Mouse (Mus musculus) spleen, postnatal 36 days (tissue): Measurements from ENCODE around the gene Nsun5.
"Not testable (repeated sequence)": the region's sequence is repeated elsewhere in the genome, so short reads cannot be mapped to it uniquely, and the experiment has no call there.

ENCODE experiments used
- DNase-seq, 2 experiments: peaks; one replicate each; pipeline ENCODE4 v3.0.0; 2022; ENCODE audit warnings: low spot score in 2 of 2, mixed read lengths in 1 of 2

Nsun5 gene

DNA sequence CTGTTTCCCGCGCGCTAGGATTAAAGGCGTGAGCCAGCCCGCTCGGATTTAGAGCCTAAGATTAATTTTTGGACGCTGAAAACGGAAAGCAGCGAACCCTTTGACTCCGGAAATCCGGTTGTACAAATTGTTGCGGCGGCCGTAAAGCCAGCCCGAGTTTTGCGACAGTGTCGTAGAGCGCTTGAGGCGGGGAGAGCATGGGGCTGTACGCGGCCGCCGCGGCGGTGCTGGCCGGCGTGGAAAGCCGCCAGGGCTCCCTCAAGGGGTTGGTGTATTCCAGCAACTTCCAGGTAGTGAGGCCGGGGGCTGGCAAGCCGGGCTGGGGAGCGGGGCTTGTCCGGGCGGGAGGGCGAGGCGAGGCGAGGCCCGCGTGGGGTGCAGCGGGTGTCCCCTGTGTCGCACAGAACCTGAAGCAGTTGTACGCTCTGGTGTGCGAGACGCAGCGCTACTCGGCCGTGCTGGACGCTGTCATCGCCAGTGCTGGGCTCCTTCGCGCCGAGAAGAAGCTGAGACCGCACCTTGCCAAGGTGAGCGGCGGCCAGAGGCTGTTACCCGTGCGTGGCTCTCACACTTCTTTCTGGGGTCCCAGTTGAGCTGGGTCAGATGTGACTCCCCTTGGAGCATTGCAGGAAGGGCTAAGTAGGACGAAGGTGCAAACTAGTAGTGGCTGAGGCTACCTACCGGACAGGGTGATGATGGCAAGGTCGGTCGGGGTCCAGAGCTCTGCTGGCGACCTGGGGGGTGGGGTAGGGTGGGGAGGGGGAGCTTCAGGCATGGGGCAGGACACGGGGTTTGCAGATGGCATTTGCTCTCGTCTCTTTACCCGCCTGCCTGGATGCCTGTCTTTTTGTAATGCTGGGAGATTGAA, at the start of gene Nsun5:
Gene Nsun5, plus strand, starts transcription at position 167 of the 868 bp plus-strand sequence.
- DNase-seq, result peak; percentile 89 to 93

DNA sequence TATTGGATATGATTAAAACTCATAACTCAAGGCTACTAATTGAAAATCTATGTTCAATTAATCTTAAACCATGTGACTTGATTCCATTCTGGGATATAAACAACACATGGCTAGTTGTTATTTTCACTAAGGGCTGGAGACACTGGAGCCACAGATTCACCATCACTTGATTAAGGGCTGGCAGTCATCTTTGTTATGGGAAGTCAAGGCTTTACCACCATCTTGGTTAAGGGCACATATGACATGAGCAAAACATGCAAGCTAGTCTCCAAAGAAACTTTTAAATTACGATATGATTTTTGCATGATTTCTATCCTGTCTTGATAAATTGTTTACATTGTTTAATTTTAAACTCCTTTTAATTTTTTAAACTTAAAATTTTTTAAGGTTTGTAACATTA, 47.6 kb upstream of the Nsun5 start:
- no peak for DNase-seq

DNA sequence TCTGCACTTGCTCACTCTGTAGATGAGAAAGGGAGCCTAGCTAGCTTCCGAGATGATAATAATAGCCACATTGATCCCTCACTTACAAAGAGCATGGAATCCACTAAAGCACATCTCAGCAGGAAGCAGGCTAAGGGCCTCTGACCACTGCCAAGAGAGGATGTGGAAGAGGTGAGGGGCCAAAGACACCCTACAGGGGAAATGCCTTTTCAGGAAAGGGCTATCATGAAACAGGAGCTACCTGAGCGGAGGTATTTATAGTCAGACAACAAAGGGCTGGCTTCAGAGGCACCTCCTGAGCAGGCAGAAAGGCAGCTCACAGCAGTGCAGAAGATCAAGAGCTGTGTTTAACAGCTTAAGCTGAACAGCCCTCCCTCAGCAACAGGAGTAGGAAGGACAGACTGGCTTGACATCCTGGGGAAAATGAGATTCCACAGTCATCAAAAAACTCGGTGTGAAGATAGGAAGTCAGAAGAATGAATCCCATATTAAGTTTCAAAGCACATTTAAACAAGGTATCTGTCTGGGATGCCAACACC, 43.6 kb upstream of the Nsun5 start:
- no peak for DNase-seq

DNA sequence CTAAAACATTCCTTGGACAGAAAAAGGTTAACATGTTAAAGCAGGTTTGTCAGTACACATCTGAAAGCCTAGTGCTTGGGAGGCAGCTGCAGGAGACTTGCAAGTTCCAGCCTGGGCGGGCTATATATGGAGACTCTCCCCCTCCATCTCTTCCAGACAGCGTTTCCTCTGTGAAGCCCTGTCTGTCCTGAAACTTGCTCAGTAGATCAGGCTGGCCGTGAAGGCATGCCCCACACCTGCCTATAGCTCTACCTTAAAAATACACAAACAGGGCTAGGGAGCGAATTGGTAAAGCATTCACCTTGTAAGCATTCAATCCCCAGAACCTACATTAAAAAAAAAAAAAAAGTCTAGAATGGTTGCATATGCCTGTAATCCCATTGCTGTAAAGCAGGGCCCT, 40.3 kb upstream of the Nsun5 start:
- DNase-seq, result no peak

DNA sequence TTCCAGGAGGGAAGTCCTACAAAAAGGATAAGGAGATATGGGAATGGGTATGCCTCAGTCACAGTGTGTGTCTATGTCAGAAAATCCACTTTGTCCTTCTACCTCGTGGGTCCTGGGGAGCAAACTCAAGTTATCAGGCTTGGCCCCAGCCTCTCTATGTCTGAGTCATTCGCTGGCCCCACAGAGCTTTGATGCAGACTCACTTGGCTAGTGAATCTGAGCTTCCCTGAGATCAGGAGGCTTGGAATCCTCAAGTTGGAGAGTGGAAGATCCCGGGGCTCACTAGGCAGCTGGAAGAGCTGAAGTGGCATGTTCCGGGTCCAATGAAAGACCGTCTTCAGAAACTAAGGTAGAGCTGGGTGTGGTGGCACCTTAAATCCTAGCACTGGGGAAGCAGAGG, 39.6 kb upstream of the Nsun5 start:
- DNase-seq, result no peak

DNA sequence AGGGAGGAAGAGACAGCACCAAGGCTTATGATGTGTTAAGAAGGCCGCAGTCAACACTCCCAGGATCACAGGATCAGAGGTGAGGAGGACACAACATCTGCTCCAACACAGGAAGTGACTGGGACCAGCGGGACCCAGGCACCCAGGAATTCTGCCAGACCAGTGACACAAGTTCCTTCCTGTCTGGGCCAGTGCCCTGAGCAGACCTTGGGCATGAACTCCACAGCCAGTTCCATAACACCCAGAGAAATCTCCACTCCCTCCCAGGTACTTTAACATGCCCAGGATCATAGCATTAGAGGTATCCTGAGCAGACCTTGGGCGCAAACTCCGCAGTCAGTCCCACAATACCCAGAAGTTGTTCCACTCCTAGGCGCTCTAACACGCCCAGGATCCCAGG, 38.6 kb upstream of the Nsun5 start:
- DNase-seq, result no peak

DNA sequence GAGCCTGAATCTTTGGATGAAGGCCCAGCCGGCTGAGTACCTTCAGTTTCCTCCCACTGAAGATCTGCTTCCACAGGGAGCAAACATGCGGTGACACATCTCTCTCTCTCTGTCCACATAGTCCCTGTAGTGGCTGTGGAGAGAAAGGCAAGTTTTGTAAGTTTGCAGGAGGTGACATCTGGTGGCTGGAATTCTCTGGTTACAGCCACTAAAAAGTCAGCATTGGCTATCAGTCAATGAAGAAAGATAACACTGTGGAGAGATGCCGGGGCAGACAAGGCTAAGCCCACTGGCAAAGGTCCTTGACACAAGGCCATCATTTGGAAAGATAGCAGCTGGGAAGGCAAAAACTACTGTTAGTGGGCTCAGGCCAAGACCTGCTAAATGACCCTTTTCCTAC, 32.2 kb upstream of the Nsun5 start:
- DNase-seq, result no peak

DNA sequence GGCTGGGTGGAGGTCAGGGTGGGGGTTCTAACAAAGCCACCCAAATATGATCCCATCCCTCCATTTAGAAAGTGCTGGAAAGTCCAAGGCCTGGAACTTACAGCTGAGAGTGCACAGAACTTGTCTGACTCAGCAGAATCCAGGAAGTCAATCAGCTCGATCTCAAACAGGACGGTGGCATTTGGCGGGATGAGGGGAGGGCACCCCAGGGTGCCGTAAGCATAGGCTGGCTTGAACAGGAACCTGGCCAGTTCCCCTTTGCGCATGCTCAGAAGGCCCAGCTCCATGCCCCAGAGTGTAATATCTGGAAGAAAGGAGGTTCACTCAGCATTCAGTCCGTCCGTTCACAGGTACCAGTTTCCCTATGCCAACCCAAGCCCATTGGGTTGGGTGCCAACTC, 23.8 kb upstream of the Nsun5 start:
- DNase-seq, result no peak

DNA sequence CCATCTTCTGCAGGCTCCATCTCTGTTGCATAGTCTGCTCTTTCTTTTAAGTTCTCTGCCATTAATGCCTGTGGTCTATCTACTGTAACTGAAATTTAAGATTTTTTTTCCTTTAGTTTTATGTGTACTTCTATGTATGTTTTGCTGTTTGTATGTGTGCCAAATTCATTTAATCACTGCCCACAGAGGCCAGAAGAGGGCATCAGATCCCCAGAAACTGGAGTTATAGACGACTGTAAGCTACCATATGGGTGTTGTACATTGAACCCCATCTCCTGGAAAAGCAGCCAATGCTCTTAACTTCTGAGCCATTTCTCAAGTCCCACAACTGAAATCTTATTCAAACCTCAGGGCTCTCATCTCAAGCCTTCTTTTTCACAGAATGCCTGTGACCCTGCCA, 23.3 kb upstream of the Nsun5 start:
- DNase-seq, result no peak

DNA sequence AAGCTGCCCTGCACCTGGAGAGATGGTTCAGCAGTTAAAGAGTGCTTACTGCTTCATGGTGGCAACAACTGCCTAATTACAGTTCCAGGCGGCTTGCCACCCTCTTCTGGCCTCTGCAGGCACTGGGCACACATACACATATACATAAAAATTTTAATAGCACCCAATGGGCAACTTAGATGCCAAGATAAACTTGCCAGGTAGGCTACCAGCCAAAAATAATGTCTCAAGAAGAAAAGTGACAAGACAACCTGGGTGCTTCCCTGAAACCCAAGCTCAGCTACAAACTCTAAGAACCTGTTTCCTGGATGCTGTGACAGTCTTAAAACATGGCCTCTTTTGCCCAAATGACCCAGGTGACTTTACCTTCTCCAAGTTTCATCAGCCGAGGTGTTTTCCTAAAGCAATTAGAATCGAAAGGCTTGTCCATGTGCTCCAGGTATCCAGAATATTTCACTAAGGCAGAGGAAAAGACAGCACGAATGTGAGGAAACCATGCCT, 22.2 kb upstream of the Nsun5 start:
- no peak for DNase-seq

DNA sequence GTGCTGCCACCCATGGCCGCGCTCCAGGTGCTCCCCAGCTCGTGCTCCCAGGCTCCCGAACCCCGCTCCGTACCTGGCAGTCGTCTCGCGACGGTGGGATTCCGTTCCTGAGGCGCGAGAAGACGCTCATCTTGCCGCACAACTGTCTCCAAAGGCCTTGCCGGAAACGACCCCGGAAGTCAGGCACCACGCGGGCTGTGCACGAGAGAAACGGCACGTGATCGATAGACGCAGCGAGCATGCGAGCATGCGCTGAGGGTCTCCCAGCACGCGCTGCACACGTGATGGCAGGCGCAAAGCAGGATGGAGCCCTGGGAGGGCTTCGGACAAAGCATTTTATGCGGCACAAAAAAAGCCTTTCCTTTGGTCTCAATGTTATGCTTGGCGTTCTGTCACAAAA, 19.9 kb upstream of the Nsun5 start, which contains the start of gene Fkbp6:
Gene Fkbp6, minus strand, starts transcription at position 183 of the 400 bp plus-strand sequence.
- DNase-seq, result no peak

DNA sequence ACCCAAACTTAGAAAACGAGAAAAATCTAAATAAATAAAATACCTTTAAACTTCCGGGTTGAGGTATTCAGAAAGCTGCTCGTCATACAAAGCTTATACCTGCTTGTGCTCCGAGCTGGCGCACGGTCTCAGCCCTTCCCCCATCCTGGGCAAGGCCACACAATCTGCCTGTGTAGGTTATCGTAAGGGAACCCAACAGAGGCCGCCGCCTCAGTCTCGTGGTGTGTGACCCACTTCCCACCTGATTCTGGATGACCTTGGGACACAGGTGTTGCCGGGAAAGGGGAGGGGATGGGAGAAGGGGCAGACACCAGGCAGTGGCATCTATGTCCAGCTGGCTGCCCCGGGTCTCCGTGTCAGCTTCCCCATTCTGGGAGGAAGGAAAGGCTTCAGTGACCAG, 18.1 kb upstream of the Nsun5 start:
- DNase-seq, result no peak

DNA sequence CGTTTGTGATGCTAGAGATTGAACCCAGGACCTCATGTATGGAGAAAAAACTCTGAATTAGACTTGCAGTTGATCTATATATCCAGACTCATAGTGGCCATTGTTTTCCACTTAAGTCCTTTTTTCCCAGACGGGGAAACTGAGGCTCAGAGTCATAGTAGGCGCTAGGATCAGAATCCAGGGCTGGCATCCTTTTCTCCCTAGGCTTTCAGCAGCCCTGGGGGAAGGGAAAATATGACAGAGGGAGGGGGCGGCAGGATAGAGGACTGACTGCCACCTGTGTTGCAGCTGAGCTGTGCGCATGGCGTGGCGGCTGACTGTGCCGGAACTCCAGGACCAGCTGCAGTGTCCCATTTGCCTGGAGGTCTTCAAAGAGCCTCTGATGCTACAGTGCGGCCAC, 16.8 kb upstream of the Nsun5 start, which contains the start of gene Trim50:
Gene Trim50, plus strand, starts transcription at position 301 of the 400 bp plus-strand sequence.
- no peak for DNase-seq

DNA sequence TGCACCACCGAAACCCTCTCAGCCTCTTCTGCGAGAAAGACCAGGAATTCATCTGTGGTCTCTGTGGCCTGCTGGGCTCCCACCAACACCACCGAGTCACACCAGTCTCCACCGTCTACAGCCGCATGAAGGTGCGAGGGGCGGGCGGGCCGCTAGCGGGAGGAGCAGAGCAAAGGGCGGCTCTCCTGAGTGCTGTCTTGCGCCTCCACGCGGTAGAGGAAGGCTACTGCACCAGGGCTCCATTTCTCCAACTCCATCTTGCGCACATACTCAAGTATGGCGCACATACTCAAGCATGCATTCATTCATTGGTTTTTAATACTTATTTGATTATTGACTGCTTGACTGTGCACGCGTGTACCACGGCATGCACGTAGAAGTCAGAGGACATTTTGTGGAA, 16.2 kb upstream of the Nsun5 start:
- no peak for DNase-seq

DNA sequence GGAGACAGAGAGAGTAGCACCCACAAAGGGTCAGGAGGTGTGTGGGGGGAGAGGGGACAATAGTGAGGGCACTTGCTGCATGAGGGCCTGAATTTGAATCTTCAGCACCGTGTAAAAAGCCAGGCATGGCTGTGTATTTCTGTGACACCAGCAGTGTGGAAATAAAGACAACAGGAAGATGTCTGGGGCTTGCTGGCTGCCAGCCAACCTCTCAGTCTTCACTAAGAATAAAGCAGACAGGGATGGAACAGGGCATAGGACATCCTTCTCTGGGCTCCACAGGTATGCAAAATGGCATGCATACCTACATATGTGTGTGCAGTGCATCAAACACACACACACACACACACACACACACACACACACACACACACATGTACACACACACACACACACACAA, 13.7 kb upstream of the Nsun5 start:
- DNase-seq, result no peak

DNA sequence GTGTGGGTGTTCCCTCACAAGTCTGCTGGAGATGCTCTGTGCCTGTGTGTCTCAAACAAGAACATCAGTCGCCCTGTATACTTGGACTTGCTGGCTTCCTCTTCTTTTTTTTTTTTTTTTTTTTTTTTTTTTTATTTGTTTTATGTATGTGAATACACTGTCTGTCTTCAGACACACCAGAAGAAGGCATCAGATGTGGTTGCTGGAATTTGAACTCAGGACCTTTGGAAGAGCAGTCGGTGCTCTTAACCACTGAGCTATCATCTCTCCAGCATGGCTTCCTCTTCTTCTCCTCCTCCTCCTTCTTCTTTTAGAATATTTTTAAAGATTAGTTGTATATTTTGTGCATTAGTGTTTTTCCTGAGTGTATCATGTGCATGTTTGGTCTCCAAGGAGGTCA, 12.2 kb upstream of the Nsun5 start:
- peak; percentile 53 to 56 for DNase-seq

DNA sequence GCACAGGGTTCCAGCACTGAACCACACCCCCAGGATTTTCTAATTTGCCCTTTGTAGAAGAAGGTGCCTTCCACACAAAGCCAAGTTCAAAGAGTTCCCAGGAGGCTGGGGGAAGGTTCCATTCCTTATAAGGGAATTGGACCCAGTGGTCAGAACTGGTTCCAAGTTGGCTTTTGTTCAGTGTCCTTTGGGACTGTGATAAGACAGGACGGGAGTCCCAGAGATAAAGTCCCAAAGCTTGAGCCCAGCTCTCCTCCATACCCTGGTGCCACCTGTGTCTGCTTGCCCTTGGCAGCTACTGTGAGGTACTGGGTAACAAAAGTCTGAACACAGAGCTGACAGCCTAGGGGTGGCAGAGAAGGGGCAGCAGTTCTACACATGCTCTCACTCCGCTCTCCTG, 10.0 kb upstream of the Nsun5 start:
- DNase-seq, result no peak

DNA sequence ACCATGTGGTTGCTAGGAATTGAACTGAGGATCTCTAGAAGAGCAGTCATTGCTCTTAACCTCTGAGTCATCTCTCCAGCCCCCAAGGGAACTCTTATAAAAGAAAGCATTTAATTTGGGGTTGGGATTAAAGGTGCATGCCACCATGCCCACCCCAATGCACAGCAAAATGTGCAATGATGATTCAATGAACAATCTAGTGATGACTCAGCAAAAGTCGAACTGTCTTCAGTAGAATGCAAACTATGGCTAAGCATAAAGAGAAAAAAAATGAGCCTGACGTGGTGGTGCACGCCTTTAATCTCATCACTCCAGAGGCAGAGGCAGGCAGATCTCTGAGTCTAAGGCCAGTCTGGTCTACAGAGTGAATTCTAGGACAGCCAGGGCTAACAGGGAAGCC, 7.2 kb upstream of the Nsun5 start:
- no peak for DNase-seq

DNA sequence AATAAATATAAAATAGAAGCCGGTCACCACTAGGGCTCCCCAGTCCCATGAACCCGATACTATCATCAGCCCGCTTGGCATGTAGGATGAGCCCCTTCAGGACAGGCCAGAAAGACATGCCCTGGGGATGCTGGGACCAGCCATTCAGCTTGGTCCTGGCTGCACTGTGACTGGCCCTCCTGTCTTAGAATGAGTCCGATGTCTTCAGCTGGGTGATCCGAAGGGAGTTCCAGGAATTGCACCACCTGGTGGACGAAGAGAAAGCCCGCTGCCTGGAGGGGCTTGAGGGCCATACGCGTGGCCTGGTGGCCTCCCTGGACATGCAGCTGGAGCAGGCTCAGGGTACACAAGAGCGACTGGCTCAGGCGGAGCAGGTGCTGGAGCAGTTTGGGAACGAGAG, 6.2 kb upstream of the Nsun5 start:
- DNase-seq, result no peak

DNA sequence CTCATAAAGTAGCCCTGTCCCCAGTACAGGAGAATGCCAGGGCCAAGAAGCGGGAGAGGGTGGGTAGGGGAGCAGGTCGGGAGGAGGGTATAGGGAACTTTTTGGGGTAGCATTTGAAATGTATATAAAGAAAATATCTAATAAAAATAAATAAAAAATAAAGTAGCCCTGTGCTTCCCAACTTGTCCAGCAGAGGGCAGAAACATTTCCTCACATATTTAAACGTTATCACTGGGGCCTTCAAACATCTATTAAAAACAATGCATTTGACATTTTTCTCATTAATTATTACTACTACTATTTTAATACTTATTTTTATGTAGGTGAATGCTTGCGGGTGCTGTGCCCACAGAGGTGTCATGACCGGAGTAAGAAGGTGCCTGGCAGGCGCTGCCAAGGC, 1.9 kb upstream of the Nsun5 start:
- no peak for DNase-seq

DNA sequence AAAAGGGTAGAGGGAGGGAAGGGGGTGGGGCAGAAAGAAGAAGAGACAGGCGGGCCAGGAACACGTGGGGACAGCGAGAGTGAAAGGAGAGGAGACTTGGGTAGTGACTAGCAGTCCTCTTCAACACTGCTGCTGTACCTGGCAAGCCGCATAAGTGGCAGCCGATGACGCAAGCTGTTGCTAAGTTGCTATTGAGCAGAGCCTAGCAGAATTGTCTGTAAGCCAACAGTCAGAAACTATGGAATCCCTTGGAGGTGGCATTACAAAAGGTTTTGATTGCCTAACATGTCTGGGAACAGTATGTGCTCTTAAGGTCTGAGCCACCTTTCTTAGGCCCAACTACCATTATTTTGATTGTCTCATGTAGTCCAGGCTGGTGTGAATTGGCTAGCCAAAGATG, 1.4 kb upstream of the Nsun5 start:
- no peak for DNase-seq

DNA sequence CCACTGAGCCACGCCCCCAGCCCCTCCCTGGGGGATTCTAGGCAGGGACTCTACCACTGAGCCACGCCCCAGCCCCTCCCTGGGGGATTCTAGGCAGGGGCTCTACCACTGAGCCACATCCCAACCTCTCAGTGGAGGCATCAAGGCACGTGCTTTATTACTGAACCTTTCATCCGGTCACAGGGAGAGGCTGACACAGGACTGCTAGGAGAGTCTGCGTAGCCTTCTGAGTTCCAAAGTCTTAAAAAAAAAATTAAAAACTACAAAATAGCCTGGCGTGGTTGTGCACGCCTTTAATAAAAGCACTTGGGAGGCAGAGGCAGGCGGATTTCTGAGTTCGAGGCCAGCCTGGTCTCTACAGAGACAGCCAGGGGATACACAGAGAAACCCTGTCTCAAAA, 557 bp upstream of the Nsun5 start:
- not testable (repeated sequence) for DNase-seq

DNA sequence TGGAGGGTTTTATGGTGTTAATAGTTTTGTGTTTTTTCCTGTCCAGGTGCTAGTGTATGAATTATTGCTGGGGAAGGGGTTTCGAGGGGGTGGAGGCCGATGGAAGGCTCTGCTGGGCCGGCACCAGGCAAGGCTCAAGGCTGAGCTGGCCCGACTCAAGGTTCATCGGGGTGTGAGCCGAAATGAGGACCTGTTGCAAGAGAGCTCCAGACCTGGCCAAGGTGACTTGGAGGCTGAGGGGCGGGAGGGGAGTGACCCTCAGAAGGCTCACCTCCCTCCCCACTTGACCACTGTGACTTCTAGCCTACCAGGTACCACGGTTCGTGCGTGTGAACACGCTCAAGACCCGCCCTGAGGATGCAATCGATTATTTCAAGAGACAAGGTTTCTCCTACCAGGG, 1.4 kb downstream of the Nsun5 start:
- DNase-seq, result no peak
